Mouse (Mus musculus): ENCODE measurements around the gene Alox5ap.

DNA sequence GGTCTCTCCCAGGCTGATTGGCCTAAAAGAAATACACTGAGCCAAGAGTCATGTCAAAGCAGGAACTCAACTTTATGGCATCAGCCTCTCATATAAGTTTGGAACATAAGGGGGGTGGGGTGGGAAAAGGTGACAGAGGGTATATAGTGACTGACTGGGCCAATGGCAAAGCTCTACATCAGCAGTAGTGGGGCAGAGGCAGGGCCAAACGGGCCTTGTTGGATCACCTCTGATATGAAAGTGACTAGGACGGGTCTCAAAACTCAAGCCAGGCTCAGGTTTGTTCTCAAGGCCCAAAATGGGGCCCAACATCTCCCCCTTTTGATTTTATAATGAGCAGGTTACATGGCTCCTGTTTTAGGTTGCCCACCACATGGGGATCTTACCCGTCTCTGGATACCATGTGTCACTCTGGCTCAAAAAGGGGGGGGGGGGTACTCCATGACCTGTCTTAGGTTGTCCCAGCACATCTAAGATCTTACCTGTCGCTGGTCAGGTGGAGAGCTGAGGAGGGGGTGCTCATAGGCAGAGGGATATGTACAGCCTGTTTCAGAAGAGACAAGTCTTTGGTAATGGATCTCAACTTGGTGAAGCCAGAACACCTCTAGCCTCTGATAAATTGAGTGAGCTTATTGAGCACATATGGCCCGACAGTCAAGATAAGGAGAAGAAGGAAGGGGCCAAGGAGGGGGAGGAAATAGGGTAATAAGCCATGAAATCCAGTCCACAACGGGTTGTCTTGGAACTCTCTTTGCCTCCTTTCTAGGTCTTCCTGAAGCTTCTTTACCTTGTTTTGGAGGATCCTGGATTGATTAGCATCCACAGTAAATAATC lies 46.8 kb upstream of the Alox5ap start:
- TF ChIP-seq CTCF (conservative IDR thresholded peaks at IDR 0.05 in 1 of 2, IDR thresholded peaks at IDR 0.05 in 1 of 2; ENCODE audit: low read depth in 2 of 2, low read length in 2 of 2) (no peak), POLR2A (IDR thresholded peaks at IDR 0.05; ENCODE audit: low read depth, low read length) (peak; percentile 34; the same call in 1 of the 2 replicates), MXI1 (IDR thresholded peaks at IDR 0.05; ENCODE audit: low read depth, low read length) (no peak), MYC (IDR thresholded peaks at IDR 0.05; ENCODE audit: low read depth, low read length) (no peak), HCFC1 (IDR thresholded peaks at IDR 0.05; ENCODE audit: low read depth, low read length) (no peak)

All from CH12.LX (cell line).